Mouse (Mus musculus) embryonic fibroblast, embryonic 13.5 days (primary cell): Measurements from ENCODE around the gene Alx3.

ENCODE experiments used
- CTCF ChIP-seq: IDR thresholded peaks from 2 replicates; pipeline ENCODE4 v1.5.1; 2011; ENCODE audit warnings: mild to moderate bottlenecking, control low read depth, low read length, moderate library complexity, borderline replicate concordance; ENCODE audit not compliant: insufficient read depth
- POLR2A ChIP-seq: IDR thresholded peaks from 2 replicates; pipeline ENCODE4 v1.6.1; 2011; ENCODE audit warnings: low read depth, mild to moderate bottlenecking, control low read depth, low read length, moderate library complexity

- TF ChIP-seq POLR2A, result no peak
- TF ChIP-seq CTCF, result no peak
Measured at GRCm38 (mm10) chr3:107546956-107547355, 47.9 kb upstream of the Alx3 start.
